In genomic region chr13:100730861-100731176, GRCm38 (mm10) we compare ENCODE assay signal across 8 mouse cellular contexts. TPM values are rescaled to one million over a fixed set of nuclear protein-coding genes. Genes with fewer than 3 reads are reported as not detected.
A peak's percentile ranks its signal among the peaks of the same experiment; 100 is the strongest.
DNase-seq lines count a peak whose midpoint lies in the region; ATAC-seq and TF ChIP-seq lines count a peak whose summit lies in the region.

TSS of gene Cdk7 (minus strand) at chr13:100730939.

- TF ChIP-seq POLR2A in liver, adult 2 months (IDR thresholded peaks at IDR 0.05; ENCODE audit: extremely low read depth, insufficient read depth, low read length) = peak; percentile 60; the same call in 1 of the 2 replicates
- peak; percentile 52 for TF ChIP-seq POLR2A in myocyte (IDR thresholded peaks at IDR 0.05; ENCODE audit: insufficient read length, low read depth)

- peak; percentile 99 for ATAC-seq in erythroblast, adult 5-6 weeks (replicated peaks; ENCODE audit: low FRiP score, poor library complexity, severe bottlenecking)
- ATAC-seq in heart, embryonic 11.5 days (replicated peaks; ENCODE audit: insufficient number of reproducible peaks, low FRiP score, low TSS enrichment) = peak; percentile 98
- peak; percentile 99 for ATAC-seq in kidney, embryonic 16.5 days (ENCODE audit: low FRiP score, low TSS enrichment)

- no peaks in the 10 kb centered on the region for H3K27me3 ChIP-seq in heart, embryonic 11.5 days (ENCODE audit: control insufficient read depth, insufficient read depth, low read length)
- no peaks in the 10 kb centered on the region for H3K27me3 ChIP-seq in kidney, embryonic 16.5 days (ENCODE audit: insufficient read depth, low read length)
- no peaks in the 10 kb centered on the region for H3K27me3 ChIP-seq in liver, adult 2 months (ENCODE audit: control insufficient read depth, insufficient read depth, low read length)
- H3K27me3 ChIP-seq in myocyte (ENCODE audit: control insufficient read depth, insufficient read depth, insufficient read length) = no peaks in the 10 kb centered on the region
- no peaks in the 10 kb centered on the region; the same call in 1 of the 2 replicates for H3K27me3 ChIP-seq in splenic B cell, adult 2 months (ENCODE audit: control insufficient read depth, insufficient read depth, low read length, poor library complexity, severe bottlenecking)

- H3K4me2 ChIP-seq in heart, embryonic 11.5 days = peak within 1 kb of the TSS; percentile 78
- H3K4me2 ChIP-seq in kidney, embryonic 16.5 days (replicated peaks; ENCODE audit: low read depth, low read length) = peak within 1 kb of the TSS; percentile 79
- H3K4me2 ChIP-seq in myocyte (ENCODE audit: low read depth) = peak within 1 kb of the TSS; percentile 94

- under 1% methylated on average over 19 of the region's 19 CpGs for WGBS in heart, embryonic 11.5 days (ENCODE audit: insufficient replicate concordance)
- under 1% methylated on average over 19 of the region's 19 CpGs for WGBS in kidney, embryonic 16.5 days
- under 1% methylated on average over 19 of the region's 19 CpGs for WGBS in liver, adult 2 months

- peak within 1 kb of the TSS; percentile 71 for H3K4me3 ChIP-seq in heart, embryonic 11.5 days (ENCODE audit: low read depth, low read length)
- peak within 1 kb of the TSS; percentile 69 for H3K4me3 ChIP-seq in kidney, embryonic 16.5 days (ENCODE audit: low read length)
- H3K4me3 ChIP-seq in liver, adult 2 months (ENCODE audit: insufficient read depth, low read depth, low read length) = peak within 1 kb of the TSS; percentile 63
- peak within 1 kb of the TSS; percentile 95 for H3K4me3 ChIP-seq in myocyte

- peak within 1 kb of the TSS; percentile 32 for H3ac ChIP-seq in myocyte (ENCODE audit: control insufficient read depth, insufficient read length)

- H3K27ac ChIP-seq in heart, embryonic 11.5 days (ENCODE audit: low read depth, low read length) = peak within 1 kb of the TSS; percentile 95
- peak within 1 kb of the TSS; percentile 93 for H3K27ac ChIP-seq in kidney, embryonic 16.5 days (ENCODE audit: low read length)
- H3K27ac ChIP-seq in liver, adult 2 months (replicated peaks; ENCODE audit: insufficient read depth, low read depth, low read length) = peak within 1 kb of the TSS; percentile 36

- peak within 1 kb of the TSS; percentile 94 for H3K9ac ChIP-seq in heart, embryonic 11.5 days (ENCODE audit: low read depth, low read length)
- peak within 1 kb of the TSS; percentile 91 for H3K9ac ChIP-seq in kidney, embryonic 16.5 days (replicated peaks; ENCODE audit: low read length)
- peak within 1 kb of the TSS; percentile 65 for H3K9ac ChIP-seq in liver, adult 2 months (ENCODE audit: low read depth, low read length)

- DNase-seq in B cell, adult 2 months = peak; percentile 93
- peak; percentile 98 for DNase-seq in brain, adult 2 months (ENCODE audit: low read depth, low spot score)
- peak; percentile 86 for DNase-seq in liver, adult 2 months (ENCODE audit: extremely low read depth, low read depth, low spot score)
- DNase-seq in splenic B cell, adult 2 months (ENCODE audit: low read depth, low spot score) = peak; percentile 94

- no peaks in the 10 kb centered on the region for H3K9me3 ChIP-seq in heart, embryonic 11.5 days (replicated peaks; ENCODE audit: control insufficient read depth, low read length)
- H3K9me3 ChIP-seq in kidney, embryonic 16.5 days (ENCODE audit: low read length) = no peaks in the 10 kb centered on the region

- H3K79me2 ChIP-seq in liver, adult 2 months (ENCODE audit: control insufficient read depth, insufficient read depth, low read length) = peaks cover 20% of the 10 kb centered on the region; the same call in 1 of the 2 replicates
- H3K79me2 ChIP-seq in myocyte (ENCODE audit: control insufficient read depth, insufficient read depth) = peaks cover 49% of the 10 kb centered on the region

- peaks cover 17% of the 10 kb centered on the region for H3K36me3 ChIP-seq in heart, embryonic 11.5 days (ENCODE audit: control insufficient read depth, insufficient read depth, low read length)
- H3K36me3 ChIP-seq in kidney, embryonic 16.5 days (ENCODE audit: insufficient read depth, low read length) = peaks cover 21% of the 10 kb centered on the region
- H3K36me3 ChIP-seq in liver, adult 2 months (ENCODE audit: control insufficient read depth, insufficient read depth, low read length) = peaks cover 3% of the 10 kb centered on the region
- peaks cover 26% of the 10 kb centered on the region for H3K36me3 ChIP-seq in myocyte (ENCODE audit: control insufficient read depth, insufficient read depth)
- 0 out of 2 replicates have a peak, but pooled peaks cover 2% of the 10 kb centered on the region for H3K36me3 ChIP-seq in splenic B cell, adult 2 months (ENCODE audit: control insufficient read depth, insufficient read depth, low read length, poor library complexity, severe bottlenecking)

- peaks cover 20% of the 10 kb centered on the region for H3K4me1 ChIP-seq in heart, embryonic 11.5 days (ENCODE audit: control insufficient read depth, insufficient read depth, low read length)
- H3K4me1 ChIP-seq in kidney, embryonic 16.5 days (ENCODE audit: insufficient read depth, low read length) = peaks cover 10% of the 10 kb centered on the region
- peaks cover 3% of the 10 kb centered on the region for H3K4me1 ChIP-seq in liver, adult 2 months (ENCODE audit: control insufficient read depth, insufficient read depth, low read length)

- TF ChIP-seq CTCF in liver, adult 2 months (IDR thresholded peaks at IDR 0.05; ENCODE audit: low read depth, low read length) = no peak

TF ChIP-seq in myocyte, 11 proteins besides CTCF, POLR2A, EP300 and RAD21:
- TF ChIP-seq TCF12 (IDR thresholded peaks at IDR 0.05; ENCODE audit: insufficient read depth, poor library complexity, severe bottlenecking) (no peak), POLR2AphosphoS2 (IDR thresholded peaks at IDR 0.05; ENCODE audit: insufficient read length, low read depth) (peak; percentile 75), REST (IDR thresholded peaks at IDR 0.05; ENCODE audit: insufficient read depth, insufficient read length) (no peak), MYOD1 (IDR thresholded peaks at IDR 0.05; ENCODE audit: control insufficient read depth in 1 of 3, insufficient read length in 2 of 3, low read depth in 2 of 3) (peak in 1 of 3 experiments; percentile 9), MYOG (IDR thresholded peaks at IDR 0.05; ENCODE audit: control insufficient read depth in 1 of 3, insufficient read depth in 1 of 3, insufficient read length in 2 of 3, low read depth in 2 of 3) (no peak), SRF (IDR thresholded peaks at IDR 0.05; ENCODE audit: control insufficient read depth, insufficient read length, low read depth) (peak; percentile 76), CEBPB (IDR thresholded peaks at IDR 0.05; ENCODE audit: insufficient read depth, poor library complexity, severe bottlenecking) (no peak), TCF3 (IDR thresholded peaks at IDR 0.05; ENCODE audit: insufficient read length, low read depth) (no peak), MAX (IDR thresholded peaks at IDR 0.05; ENCODE audit: low read depth) (peak; percentile 93), USF1 (IDR thresholded peaks at IDR 0.05; ENCODE audit: low read depth) (peak; percentile 91), E2F4 (IDR thresholded peaks at IDR 0.05; ENCODE audit: insufficient read depth) (no peak)

RNA-seq across cellular contexts. Expression of gene Cdk7, which starts in this region (rescaled TPM):
- total RNA-seq in erythroblast, adult 5-6 weeks (2015; ENCODE audit: low replicate concordance) = 5.0 and 16.1 TPM in 2 replicates
- total RNA-seq in erythroblast, adult 5-6 weeks (2017; ENCODE audit: low replicate concordance) = 12.5 and 13.5 TPM in 2 replicates
- polyA plus RNA-seq in heart, embryonic 11.5 days (2014; fragmentation: Nextera tagmentation; extraction: Ambion mirVana) = 75.1 and 80.1 TPM in 2 replicates
- polyA plus RNA-seq in kidney, embryonic 16.5 days (2015; fragmentation: Nextera tagmentation; extraction: Ambion mirVana) = 102 and 103 TPM in 2 replicates
- total RNA-seq in liver, adult 2 months (2014; rRNA removed) = 13.1 and 15.1 TPM in 2 replicates
- polyA plus RNA-seq in liver, adult 2 months (2012; rRNA removed) = 7.0 and 8.5 TPM in 2 replicates
- polyA plus RNA-seq in myocyte (2012; fragmentation: generic; extraction: Trizol) = 23.6 TPM

Comparison
In these comparisons a context has a peak if more than half of its experiments do, and no peak if none do; other contexts are left out.
1. Peak in every context shown above with its lines: DNase-seq, ATAC-seq, H3K4me3 ChIP-seq and H3K27ac ChIP-seq.
2. H3K27ac ChIP-seq: peak in every context shown above with its lines; median percentile 95 in heart, embryonic 11.5 days; 93 in kidney, embryonic 16.5 days; 36 in liver, adult 2 months.